Mouse (Mus musculus): ENCODE results near the gene Cdk19.
"Not testable (repeated sequence)": the region's sequence is repeated elsewhere in the genome, so short reads cannot be mapped to it uniquely, and the experiment has no call there.

Gene Cdk19

DNA sequence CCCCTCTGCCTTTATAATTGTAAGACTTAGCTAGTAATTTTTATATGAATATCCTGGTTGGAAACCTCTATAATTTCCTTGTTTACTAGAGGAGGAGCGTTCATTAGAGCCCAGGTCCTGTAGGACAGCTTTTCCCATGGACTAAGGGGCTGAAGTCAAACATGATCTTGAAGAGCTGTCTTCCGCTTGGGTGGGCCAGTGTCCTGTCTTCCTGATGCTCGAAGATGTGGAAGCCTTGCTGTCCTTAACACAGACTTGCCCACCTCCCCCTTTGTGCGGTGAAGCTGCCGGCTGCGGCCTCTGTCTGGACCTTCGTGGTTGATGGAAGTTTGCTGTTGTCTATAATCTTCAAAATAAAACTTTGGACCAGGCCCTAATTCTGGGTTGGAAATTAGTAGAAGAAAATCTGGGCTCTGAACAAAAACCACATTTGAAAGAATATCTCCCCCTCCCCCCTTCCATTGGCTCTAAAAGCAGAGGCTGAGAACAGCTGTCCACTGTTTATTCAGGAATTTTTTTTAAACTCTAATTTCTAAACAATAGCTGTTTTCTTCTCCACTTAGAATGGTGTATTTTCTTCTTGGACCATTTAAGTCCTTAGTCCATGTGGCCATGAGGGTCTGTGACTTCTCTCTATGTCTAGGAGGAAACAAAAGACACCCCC lies 184.1 kb downstream of the Cdk19 start:
- peak; percentile 26 for DNase-seq (ENCODE audit: low read depth)

- peak; percentile 80 for DNase-seq (ENCODE audit: low read depth)
Observed at GRCm38 (mm10) chr10:40524032-40524806, 184.9 kb downstream of the Cdk19 start.

DNA sequence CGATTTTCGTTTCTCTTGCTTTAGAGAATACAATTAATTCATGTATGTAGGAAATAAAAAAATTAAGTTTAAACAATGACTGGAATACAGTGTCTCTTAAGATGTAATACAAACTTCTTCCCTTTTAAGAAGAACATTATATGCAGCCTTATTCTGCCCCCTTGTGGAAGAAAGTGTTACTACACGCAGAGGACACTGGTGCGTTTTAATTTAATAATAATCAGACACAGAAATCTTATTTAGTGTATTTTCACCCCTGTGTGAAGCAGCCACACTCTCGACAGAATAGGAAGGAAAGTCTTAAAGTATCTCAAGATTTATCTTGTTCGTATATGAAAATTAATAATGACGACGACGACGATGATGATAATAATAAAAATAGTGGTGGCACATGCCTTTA lies 185.6 kb downstream of the Cdk19 start:
- DNase-seq (ENCODE audit: low read depth), result peak; percentile 94

DNA sequence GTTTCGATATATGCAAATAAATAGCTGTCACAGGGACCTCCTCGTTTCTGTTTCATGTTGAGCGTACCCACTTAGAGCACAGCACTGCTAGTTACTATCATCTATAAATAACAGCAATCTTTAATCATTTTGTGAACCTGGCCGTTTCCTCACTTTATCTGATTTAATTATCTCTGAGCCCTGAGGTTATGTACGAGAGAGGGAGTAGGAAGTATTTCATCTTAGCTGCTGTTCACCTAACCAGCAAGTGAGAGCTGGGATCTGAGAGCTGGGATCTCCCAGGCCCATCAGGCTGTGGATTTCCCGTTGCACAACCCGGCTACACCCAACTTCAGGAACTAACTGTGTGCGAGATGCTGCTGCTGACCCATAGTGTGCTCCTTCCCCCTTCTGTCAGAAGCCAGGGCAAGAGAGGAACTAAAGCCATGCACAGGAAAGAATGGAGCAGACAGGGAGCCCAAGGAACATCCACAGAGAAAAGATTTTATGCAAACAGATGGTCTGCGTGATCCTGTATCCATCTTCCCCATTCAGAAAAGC lies 186.3 kb downstream of the Cdk19 start:
- DNase-seq (ENCODE audit: low read depth), result no peak

DNA sequence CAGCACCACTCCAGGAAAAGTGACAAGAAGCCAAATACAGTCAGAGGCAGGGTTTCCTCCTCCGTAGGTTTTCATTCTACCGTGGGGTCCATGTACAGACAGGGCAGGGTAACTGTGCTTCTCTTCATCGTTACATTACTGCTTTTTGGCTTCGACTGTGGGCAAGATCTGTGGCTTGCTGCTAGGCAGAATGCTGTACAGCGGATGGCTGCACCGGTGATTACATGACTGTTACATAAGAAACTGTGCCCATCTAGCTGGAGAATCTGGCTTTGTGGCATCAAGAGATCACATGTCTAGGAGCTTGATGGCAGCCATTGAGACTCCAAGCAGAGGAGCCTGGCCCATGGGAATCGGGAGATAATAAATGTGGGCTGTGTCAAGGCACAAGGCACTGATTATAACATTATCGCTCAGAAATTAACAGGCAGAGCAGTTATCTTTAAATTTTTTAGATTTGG lies 187.0 kb downstream of the Cdk19 start:
- DNase-seq (ENCODE audit: low read depth), result no peak

DNA sequence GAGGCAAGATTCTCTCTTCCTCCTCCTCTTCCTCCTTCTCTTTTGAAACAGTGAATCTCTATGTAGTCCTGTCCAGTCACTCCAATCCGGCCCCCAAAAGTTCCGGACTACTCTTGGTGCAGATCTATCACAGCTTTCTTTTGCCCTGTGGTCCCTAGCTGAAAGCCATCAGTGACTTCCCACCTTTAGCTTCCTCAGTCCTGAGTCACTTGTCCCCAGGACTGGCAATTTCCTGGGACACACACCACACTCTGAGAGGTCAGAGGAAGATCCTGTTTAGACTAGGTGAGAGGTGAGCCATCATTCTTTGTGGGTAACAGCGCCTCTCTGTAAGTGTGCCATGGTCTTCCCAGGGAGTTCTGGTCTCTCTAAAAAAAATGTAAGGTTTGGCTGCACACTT lies 187.6 kb downstream of the Cdk19 start:
- no peak for DNase-seq (ENCODE audit: low read depth)

DNA sequence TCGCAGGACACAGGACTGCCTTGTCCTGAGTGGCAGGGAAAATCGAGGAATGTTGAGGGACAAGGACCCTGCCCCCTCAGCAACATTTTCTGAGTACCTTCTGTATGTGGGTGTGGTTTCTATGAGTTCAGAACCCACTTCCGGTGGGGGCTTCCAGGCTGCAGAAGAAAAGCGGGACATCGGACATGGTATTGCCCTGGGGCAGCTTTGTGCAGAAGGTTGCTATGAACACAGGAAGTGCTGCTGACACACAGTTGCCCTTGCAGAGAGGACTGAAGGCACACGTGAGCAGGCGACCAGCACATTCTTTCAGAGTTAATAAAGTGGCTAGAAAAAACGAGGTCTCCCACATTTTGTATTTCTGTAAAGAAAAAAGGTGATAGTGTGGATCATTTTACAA lies 188.2 kb downstream of the Cdk19 start:
- DNase-seq (ENCODE audit: low read depth), result peak; percentile 22

- no peak for DNase-seq (ENCODE audit: low read depth)
Observed at GRCm38 (mm10) chr10:40528668-40529067, 189.3 kb downstream of the Cdk19 start.

GRCm38 (mm10) chr10:40529617-40530016 lies 190.3 kb downstream of the Cdk19 start:
- peak; percentile 69 for DNase-seq (ENCODE audit: low read depth)

DNA sequence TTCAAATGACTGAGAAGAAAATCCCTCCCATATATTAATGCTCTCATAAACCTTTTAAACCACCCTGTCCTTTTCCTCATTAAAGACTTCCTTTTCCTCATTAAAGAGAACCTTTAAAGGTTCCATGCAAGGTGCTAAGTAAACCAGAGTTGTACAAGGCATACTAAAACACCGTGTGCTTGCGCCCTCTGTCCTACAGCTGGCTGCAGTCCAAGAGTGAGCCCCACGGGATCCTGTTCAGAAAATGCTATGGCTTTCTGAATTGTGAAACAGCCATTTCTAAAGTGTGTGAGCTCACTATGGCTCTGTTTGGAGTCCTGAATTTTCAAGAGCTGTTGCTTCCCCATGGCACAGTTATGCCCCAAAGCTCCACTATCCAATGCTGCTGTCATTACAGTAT lies 191.3 kb downstream of the Cdk19 start:
- no peak for DNase-seq (ENCODE audit: low read depth)

- DNase-seq (ENCODE audit: low read depth), result not testable (repeated sequence)
Observed at GRCm38 (mm10) chr10:40532586-40532985, 193.2 kb downstream of the Cdk19 start.

Data from NIH3T3 (cell line).